Mouse (Mus musculus) gastrocnemius, postnatal 14 days (tissue): ENCODE results near the gene Stpg3. TPM values are rescaled to one million over a fixed set of nuclear protein-coding genes. Genes with fewer than 3 reads are reported as not detected.
"Not testable (repeated sequence)": the region's sequence is repeated elsewhere in the genome, so short reads cannot be mapped to it uniquely, and the experiment has no call there.

Experiments used
- DNase-seq: peaks from one replicate; pipeline ENCODE4 v3.0.0; 2021; ENCODE audit warnings: mixed read lengths
- intact Hi-C: fragments of 180-260 bp; cut with DNase I; formaldehyde crosslinking; loops from one replicate; pipeline ENCODE4 v1.15.1; 2025; ENCODE audit warnings: low total_unique reads
- long read RNA-seq, 2 experiments: library from polyadenylated mRNA; stranded (forward); transcript quantifications; one replicate each; pipeline ENCODE4 v2.0.0; 2021
- total RNA-seq, 2 experiments: library from RNA; stranded (reverse); gene quantifications; 2 replicates each; pipeline ENCODE4 v1.2.3; 2021

Gene Stpg3
- total RNA-seq, result not detected
- long read RNA-seq, experiment 1, result 0 reads
- long read RNA-seq, experiment 2, result 0 reads

DNA sequence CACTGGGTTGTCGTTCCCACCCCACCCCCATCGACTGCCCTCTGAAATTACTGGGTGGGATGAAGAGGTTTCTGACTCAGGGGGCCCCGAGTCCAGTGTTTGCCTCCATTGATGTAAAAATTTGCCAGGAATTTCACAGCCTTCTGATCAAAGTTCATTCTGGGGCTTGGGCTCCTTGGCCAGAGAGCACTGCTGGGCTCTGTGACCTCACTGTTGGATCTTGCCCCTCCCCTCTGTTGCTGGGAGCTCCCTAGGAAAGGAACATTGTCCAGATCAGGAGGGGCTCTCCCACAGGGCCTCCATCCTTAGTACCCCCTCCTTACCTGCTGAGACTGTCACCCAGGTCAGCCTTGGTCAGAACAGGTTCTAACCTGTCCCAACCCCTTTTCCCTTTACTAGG lies at the start of gene Stpg3:
Gene Stpg3, minus strand, starts transcription at position 194 of the 400 bp plus-strand sequence.
- DNase-seq, result no peak
- intact Hi-C loops, result no loop called here

GRCm38 (mm10) chr2:25263623-25264285 lies 49.3 kb upstream of the Stpg3 start:
- intact Hi-C loops, result no loop called here
- no peak for DNase-seq

- peak; percentile 37 for DNase-seq
- intact Hi-C loops, result no loop called here
Measured at GRCm38 (mm10) chr2:25262795-25263622, 48.6 kb upstream of the Stpg3 start.

DNA sequence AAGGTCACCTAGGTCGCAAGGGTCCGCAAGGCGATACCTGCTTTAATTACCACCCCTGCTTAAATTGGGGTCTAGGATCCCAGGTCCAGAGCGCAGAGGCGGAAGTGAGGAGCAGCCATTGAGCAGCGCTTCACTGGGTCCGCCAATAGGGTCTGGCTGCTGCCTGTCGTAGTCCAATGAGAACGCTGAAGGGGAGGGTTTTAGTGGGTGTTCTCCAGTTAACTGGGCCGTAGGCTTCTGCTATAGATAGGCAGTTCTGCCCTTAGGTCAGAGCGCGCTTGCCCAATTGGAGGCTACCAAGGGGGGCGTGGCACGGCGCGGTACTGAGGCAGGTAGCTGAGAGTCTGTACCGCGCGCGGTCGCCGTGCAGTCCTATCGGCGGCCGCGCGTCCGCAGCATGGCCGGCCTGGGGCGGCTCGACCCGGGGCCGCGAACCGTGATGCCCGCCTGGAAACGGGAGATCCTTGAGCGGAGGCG lies 47.9 kb upstream of the Stpg3 start, which contains the start of gene Tprn:
Gene Tprn, plus strand, starts transcription at position 328 of the 477 bp plus-strand sequence.
- DNase-seq, result peak; percentile 93
- intact Hi-C loops, result no loop called here

- intact Hi-C loops, result no loop called here
- no peak for DNase-seq
Measured at GRCm38 (mm10) chr2:25261870-25262269, 47.4 kb upstream of the Stpg3 start.

- DNase-seq, result no peak
Measured at GRCm38 (mm10) chr2:25258887-25259286, 44.5 kb upstream of the Stpg3 start.

GRCm38 (mm10) chr2:25257250-25257649 lies 42.8 kb upstream of the Stpg3 start:
- intact Hi-C loops, DNase-seq: not testable (repeated sequence)

More at GRCm38 (mm10) chr2:25258887-25259286, 44.5 kb upstream of the Stpg3 start:
- intact Hi-C loops, result no loop called here

- intact Hi-C loops, DNase-seq: not testable (repeated sequence)
Measured at GRCm38 (mm10) chr2:25256443-25257109, 42.1 kb upstream of the Stpg3 start.

- intact Hi-C loops, result no loop called here
- peak; percentile 87 for DNase-seq
Measured at GRCm38 (mm10) chr2:25255284-25255779, 40.9 kb upstream of the Stpg3 start, which contains the start of gene Tmem203. Gene Tmem203 (plus strand): TSS chr2:25255439.

- intact Hi-C loops, result no loop called here
- no peak for DNase-seq
Measured at GRCm38 (mm10) chr2:25252331-25252730, 37.9 kb upstream of the Stpg3 start.

DNA sequence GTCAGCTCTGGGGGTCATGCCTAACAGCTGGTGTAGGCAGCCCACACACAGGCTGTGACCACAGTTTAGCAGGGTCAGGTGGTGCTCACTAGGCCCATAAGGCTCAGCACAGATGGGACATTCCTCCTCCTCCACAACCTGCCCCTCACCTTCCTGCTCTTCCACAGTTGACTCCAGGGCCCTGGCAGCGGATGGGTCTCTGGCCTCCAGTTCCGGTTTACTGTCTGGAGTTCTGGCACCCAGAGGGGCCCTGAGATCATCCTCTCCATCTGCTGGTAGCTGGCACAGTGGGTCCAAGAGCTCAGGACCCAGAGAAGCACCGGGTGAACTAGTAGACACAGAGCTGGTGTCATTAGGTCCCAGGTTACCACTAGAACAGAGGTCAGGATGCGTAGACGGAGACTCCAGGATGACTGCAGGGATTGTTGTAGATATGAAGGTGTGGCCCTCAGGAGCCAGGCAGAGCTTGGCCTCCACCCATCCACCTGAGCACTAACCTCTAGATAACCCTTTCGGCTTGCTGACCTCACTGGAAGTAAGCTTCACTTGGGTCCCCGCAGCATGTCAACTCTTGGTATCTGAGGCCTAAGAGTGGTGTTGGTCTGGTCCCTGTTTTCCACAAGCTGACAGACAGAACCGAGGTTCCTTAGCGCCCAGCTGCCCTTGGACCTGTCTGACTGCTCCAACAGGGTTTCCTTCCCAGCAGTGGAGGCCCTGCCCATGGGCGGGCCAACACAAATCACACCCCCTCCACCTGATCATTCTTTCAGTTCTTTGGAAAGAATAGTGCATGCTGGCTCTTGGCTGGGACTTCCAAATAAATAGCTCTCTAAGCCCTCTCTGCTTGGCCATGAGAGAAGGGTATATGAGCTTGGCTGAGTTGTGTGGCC lies 32.0 kb upstream of the Stpg3 start, which contains the start of gene AL732309.1:
Gene AL732309.1, minus strand, starts transcription at position 681 of the 890 bp plus-strand sequence.
- no peak for DNase-seq
- intact Hi-C loops, result loop anchor here (10.0 kb wide), 1 partner anchor 52 kb away; the partner anchor contains the start of gene Tor4a

DNA sequence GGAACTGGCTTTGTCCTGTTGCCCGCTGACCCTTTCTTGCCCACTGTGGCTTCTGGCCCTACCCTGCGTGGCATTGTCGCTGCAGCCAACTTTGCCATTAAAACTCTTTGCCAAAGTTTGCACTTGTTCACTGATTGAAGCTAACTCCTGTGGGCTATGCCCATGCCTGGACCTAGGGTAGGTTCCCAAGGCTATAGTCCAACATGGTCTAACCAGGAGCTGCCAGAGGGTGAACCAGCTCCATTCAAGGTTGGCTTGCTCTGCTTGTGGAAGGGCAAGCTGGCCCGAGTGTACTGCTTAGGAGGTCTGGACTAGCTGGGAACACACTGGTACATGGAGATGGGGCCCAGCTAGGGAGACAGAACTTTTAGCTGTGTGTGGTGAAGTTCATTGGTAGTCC lies 29.7 kb upstream of the Stpg3 start:
- intact Hi-C loops, result loop anchor here (10.0 kb wide), 1 partner anchor 49 kb away; the partner anchor contains the start of gene Tor4a
- no peak for DNase-seq

GRCm38 (mm10) chr2:25243342-25243741 lies 28.9 kb upstream of the Stpg3 start:
- no peak for DNase-seq
- intact Hi-C loops, result loop anchor here (10.0 kb wide), 1 partner anchor 49 kb away; the partner anchor contains the start of gene Tor4a

- intact Hi-C loops, result loop anchor here (10.0 kb wide), 1 partner anchor 47 kb away; the partner anchor contains the start of gene Tor4a
- DNase-seq, result no peak
Measured at GRCm38 (mm10) chr2:25242101-25242506, 27.7 kb upstream of the Stpg3 start, which contains the start of the genes Rnf208 and Cysrt1. Gene Rnf208 (plus strand): TSS chr2:25242255. Gene Cysrt1 (minus strand): TSS chr2:25242452.

- DNase-seq, result no peak
- intact Hi-C loops, result loop anchor here (10.0 kb wide), 1 partner anchor 47 kb away; the partner anchor contains the start of gene Tor4a
Measured at GRCm38 (mm10) chr2:25241438-25241775, 27.0 kb upstream of the Stpg3 start.

GRCm38 (mm10) chr2:25240723-25241437 lies 26.4 kb upstream of the Stpg3 start:
- intact Hi-C loops, result loop anchor here (10.0 kb wide), 1 partner anchor 46 kb away; the partner anchor contains the start of gene Tor4a

DNA sequence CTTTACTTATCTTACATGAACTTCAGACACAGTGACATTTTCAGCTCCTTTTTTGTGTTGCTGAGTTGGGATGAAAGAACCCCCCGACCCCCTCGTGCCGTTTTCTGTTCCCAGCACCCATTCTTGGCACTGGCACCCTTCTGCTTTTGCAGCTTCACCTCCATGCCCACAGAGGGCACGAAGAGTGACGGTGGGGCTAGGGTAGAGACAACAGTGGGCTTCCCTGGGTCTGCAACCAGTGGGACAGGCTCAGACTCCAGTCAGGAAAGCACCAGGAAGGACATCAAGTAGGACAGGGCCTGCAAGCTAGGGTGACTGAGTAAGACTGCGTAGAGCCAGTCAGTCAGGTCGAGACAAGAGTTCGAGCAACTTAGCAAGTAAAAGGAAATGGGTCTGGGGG lies 25.9 kb upstream of the Stpg3 start:
- no peak for DNase-seq
- intact Hi-C loops, result loop anchor here (10.0 kb wide), 1 partner anchor 46 kb away; the partner anchor contains the start of gene Tor4a

More at GRCm38 (mm10) chr2:25240723-25241437, 26.4 kb upstream of the Stpg3 start:
- DNase-seq, result peak; percentile 71
